Mouse (Mus musculus) forebrain, embryonic 16.5 days (tissue): ENCODE results near the gene Gabra6. TPM values are rescaled to one million over a fixed set of nuclear protein-coding genes. Genes with fewer than 3 reads are reported as not detected.

Experiments used
- ATAC-seq: fragments of 200-750 bp; cut with Nextera tagmentation; 2 replicates; pipeline ENCODE4 v1.8.0; 2017; ENCODE audit warnings: mild to moderate bottlenecking, moderate library complexity
- H3K27ac ChIP-seq: fragments of 300-500 bp; sonication (generic); 2 replicates; pipeline ENCODE4 v1.5.1; 2014; ENCODE audit warnings: low read length, control low read depth
- H3K27me3 ChIP-seq: fragments of 300-500 bp; sonication (generic); replicated peaks from 2 replicates; pipeline ENCODE4 v1.6.1; 2014; ENCODE audit warnings: low read length; ENCODE audit not compliant: control insufficient read depth, insufficient read depth
- H3K36me3 ChIP-seq: fragments of 300-500 bp; sonication (generic); 2 replicates; pipeline ENCODE4 v1.6.1; 2014; ENCODE audit not compliant: control insufficient read depth, insufficient read depth
- H3K4me1 ChIP-seq: fragments of 300-500 bp; sonication (generic); replicated peaks from 2 replicates; pipeline ENCODE4 v1.6.1; 2014; ENCODE audit warnings: low read length; ENCODE audit not compliant: control insufficient read depth, insufficient read depth
- H3K4me2 ChIP-seq: fragments of 300-500 bp; sonication (generic); 2 replicates; pipeline ENCODE4 v1.6.1; 2014; ENCODE audit warnings: mild to moderate bottlenecking, low read length, control low read depth
- H3K4me3 ChIP-seq: fragments of 300-500 bp; sonication (generic); replicated peaks from 2 replicates; pipeline ENCODE4 v1.5.1; 2014; ENCODE audit warnings: mild to moderate bottlenecking, low read length, control low read depth
- H3K9ac ChIP-seq: fragments of 300-500 bp; sonication (generic); replicated peaks from 2 replicates; pipeline ENCODE4 v1.6.1; 2014; ENCODE audit warnings: low read depth, low read length, control low read depth
- H3K9me3 ChIP-seq: fragments of 300-500 bp; sonication (generic); 2 replicates; pipeline ENCODE4 v1.6.1; 2016; ENCODE audit warnings: low read length; ENCODE audit not compliant: control insufficient read depth
- WGBS: fragments of 180-500 bp; shearing (Covaris S2); extraction: QIAGEN DNeasy Blood & Tissue Kit; methylation state at CpG from one replicate; pipeline ENCODE4 v1.1.7; 2014; 5-methylcytosine and 5-hydroxymethylcytosine counted together
- polyA plus RNA-seq: library from polyadenylated mRNA; unstranded; fragments of >200 nt; fragmentation: Nextera tagmentation; extraction: Ambion mirVana; gene quantifications from 2 replicates; pipeline ENCODE4 v1.2.1, GENCODE M21; 2015

Gabra6 gene
- polyA plus RNA-seq, 1 experiment from 2014 or later: not detected

DNA sequence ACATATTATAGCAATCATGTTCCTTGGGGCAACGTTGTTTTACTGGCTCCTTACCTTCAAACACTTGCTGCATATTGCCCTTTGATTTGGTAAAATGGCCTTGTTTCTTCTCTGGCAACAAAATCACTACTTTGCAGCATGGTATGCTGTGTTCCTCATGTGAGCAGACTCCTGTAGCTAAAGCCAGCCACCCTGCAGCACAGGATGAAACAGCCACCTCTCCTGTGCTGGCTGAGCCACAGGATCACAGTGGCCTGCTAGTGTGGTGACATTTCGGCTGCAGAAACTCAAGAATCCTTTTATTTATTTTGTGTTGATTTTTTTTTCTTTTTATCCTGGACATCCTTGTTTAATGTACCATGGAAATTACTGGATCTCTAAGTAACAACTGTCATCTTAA, 11.8 kb downstream of the Gabra6 start:
- no peaks in the 10 kb centered on the region for H3K27me3 ChIP-seq
- ATAC-seq: no peak
- no peak overlapping the region for H3K4me2 ChIP-seq
- 78% methylated on average over 2 of the region's 2 CpGs for WGBS
- no peaks in the 10 kb centered on the region for H3K4me1 ChIP-seq
- H3K9ac ChIP-seq: no peak overlapping the region
- H3K27ac ChIP-seq: no peak overlapping the region
- no peak overlapping the region for H3K4me3 ChIP-seq
- H3K9me3 ChIP-seq: no peaks in the 10 kb centered on the region
- no peaks in the 10 kb centered on the region for H3K36me3 ChIP-seq

DNA sequence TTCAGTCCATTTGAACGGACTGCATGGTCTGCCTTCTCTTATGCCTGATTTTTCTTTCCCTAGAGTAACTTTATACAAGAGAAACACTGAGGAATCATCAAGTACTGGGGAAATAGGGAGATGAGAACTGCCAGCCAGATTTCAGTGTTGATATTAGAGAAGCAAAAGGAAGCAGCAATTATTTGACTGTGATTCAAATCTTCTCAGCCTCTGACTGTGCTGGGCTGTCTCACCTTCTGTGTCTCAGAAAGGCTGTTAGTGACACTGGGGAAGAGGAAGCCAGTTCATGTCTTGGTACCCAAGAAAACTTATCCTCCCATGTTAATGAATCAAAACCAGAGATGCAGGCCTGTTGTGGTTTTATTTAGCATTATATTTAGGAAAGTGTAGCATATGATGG, 14.8 kb downstream of the Gabra6 start:
- ATAC-seq: no peak
- no peak overlapping the region for H3K9ac ChIP-seq

DNA sequence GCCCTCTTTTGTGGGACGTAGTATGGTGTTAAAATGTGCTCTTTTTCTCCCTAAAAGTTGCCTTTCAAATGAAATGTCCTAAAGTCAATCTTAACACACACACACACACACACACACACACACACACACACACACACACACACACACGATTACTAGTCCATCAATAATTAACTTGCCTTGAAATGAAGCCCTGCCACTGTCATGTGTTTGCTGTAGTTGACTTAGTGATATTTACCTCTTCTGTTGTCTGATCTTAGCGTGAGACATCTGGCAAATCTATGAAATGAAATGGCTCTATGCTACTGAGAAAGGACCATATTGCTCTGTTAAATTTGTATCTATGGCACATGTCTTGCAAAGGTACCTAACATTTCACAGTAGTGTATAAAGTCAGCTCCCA, 61.9 kb downstream of the Gabra6 start:
- H3K27me3 ChIP-seq: no peaks in the 10 kb centered on the region
- H3K4me1 ChIP-seq: no peaks in the 10 kb centered on the region
- no peak overlapping the region for H3K9ac ChIP-seq
- ATAC-seq: no peak
- no peaks in the 10 kb centered on the region for H3K36me3 ChIP-seq
- H3K4me3 ChIP-seq: no peak overlapping the region
- H3K4me2 ChIP-seq: no peak overlapping the region
- H3K9me3 ChIP-seq: no peaks in the 10 kb centered on the region
- WGBS: 94% methylated on average over 3 of the region's 3 CpGs
- no peak overlapping the region for H3K27ac ChIP-seq

More for the DNA sequence above, 14.8 kb downstream of the Gabra6 start:
- Histone ChIP-seq H3K4me3 (no peak overlapping the region), H3K4me2 (no peak overlapping the region), H3K36me3 (no peaks in the 10 kb centered on the region), H3K27me3 (no peaks in the 10 kb centered on the region), H3K27ac (no peak overlapping the region), H3K4me1 (no peaks in the 10 kb centered on the region), H3K9me3 (no peaks in the 10 kb centered on the region)
- WGBS: 98% methylated on average over 1 of the region's 1 CpGs

Other genes starting within 250 kb of the Gabra6 start
- gene Gabra1, start 138.1 kb downstream of the Gabra6 start, polyA plus RNA-seq: 14.1 and 18.0 TPM in 2 replicates
- 24.2 and 32.3 TPM in 2 replicates for gene Gabrb2, start 98.7 kb upstream of the Gabra6 start, polyA plus RNA-seq